Mouse (Mus musculus) ovary, postnatal 14 days (tissue): ENCODE data around the gene Tec.

Experiments used
- DNase-seq: peaks from one replicate; pipeline ENCODE4 v3.0.0; 2022; ENCODE audit warnings: low spot score

The Tec gene

DNA sequence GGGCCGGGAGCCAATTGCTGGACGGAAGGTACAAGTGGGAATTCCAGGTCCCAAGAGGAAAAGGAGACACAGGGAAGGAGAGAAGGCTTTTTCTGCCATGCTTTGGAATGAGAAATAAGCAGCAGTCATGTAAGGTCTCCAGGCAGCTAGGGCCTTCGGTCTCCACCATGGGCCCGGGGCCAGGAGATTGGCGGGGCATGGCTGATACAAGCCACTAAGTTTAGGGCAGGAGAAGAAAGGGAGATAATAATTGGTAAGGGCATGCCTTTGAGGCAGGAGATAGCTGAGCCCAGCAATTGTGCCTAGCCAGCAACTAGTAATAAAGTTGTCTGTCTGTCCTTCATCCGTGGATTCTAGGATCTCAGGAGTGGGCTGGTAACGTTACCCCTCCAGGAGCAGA, 85.2 kb downstream of the Tec start:
- DNase-seq: no peak

DNA sequence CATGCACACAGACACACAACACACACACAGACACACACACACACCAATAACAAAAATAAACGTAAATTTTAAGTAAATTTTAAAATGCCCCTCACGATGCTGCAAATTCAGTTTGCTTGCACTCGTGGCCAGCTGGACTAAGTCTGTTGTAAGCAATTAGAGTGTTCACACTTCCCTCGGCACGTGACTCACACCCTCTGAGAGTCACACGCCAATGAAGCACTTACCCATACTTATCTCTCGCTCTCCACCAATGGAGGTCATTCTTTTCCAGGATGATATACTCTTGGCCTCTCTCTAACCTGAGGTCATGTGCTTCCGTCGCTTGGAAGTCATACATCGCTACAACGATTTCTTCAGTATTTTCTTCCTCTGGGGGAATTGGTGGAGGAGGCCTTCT, 86.5 kb downstream of the Tec start:
- no peak for DNase-seq

GRCm38 (mm10) chr5:72776595-72776994, 91.7 kb downstream of the Tec start:
- DNase-seq: no peak

DNA sequence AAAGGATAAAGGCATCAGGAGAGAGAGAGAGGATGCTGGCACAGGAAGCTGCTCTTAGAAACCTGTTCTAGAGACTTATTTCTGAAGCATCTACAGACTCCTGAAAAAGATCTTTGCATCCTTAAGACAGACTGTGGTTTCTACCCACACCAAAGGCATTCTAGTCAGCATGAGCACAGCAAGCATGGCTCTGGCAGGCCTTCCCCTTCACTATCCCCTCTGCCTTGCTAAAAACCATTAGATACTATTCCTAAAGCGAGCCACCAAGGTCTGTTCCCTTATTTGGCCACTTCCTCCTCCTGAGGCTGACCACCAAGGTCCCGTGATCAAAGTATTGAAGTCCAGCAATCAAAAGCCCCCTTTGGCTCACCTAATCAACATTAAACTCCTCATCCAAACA, 92.2 kb downstream of the Tec start:
- DNase-seq: no peak

DNA sequence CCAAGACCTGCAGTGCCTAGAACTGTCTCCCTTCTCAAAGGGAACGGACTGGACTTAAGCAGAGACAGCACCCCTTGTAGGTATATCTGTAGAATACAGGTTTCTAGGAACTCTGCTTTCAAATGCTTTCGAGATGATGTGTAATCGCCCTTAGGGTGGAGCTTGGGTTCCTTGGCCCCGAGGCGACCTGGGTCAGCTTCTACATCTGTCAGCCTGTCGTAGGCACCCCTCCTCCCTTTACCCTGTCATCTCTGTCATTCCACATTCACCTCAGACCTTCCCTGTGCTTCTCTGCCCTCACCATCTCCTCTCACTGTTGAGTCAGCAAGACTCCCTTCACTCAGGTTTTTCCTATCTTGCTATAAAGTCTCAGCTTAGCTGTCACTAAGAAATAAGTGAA, 98.4 kb downstream of the Tec start:
- DNase-seq: no peak

GRCm38 (mm10) chr5:72763546-72763945, 104.7 kb downstream of the Tec start:
- DNase-seq: no peak

DNA sequence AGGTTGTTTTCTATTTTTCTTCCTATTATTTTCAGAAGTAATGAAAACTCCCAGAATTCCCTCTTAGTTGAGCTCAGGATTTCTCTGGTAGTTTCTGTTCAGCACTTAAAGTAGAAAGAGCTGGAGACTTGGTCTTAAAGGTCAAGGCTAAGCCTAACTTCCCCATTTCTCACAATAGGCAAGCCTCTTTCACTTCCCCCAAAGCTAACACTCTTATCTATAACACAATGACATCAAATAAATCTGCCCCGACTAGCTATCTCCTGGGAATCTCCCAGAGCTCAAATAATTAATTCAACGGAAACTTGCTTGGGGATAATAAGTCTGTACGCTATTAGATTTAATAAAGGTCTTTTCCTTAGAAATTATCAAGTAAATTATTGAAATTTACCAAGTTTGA, 105.3 kb downstream of the Tec start:
- DNase-seq: no peak

- DNase-seq: no peak
Observed at GRCm38 (mm10) chr5:72761758-72762157, 106.5 kb downstream of the Tec start.

DNA sequence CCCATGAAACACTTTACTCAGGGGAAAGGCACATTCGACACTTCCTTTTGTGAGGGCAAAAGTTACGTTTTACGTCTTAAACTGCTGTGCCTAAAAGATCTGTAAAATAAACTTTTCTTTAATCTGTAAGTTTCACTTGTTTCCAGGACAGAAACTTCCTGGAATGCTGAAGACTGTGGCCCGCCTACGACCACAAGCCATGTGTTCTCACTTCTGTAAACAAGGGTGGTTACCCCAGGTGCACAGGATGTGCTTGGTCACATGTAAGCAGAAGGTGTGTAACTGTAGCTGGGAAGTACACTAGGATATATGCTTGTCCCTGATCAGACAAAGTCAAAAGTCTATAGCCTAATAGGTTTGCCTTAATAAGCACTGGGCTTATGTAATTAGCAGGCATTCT, 107.0 kb downstream of the Tec start:
- DNase-seq: no peak

GRCm38 (mm10) chr5:72758925-72759924, 109.1 kb downstream of the Tec start:
- no peak for DNase-seq

DNA sequence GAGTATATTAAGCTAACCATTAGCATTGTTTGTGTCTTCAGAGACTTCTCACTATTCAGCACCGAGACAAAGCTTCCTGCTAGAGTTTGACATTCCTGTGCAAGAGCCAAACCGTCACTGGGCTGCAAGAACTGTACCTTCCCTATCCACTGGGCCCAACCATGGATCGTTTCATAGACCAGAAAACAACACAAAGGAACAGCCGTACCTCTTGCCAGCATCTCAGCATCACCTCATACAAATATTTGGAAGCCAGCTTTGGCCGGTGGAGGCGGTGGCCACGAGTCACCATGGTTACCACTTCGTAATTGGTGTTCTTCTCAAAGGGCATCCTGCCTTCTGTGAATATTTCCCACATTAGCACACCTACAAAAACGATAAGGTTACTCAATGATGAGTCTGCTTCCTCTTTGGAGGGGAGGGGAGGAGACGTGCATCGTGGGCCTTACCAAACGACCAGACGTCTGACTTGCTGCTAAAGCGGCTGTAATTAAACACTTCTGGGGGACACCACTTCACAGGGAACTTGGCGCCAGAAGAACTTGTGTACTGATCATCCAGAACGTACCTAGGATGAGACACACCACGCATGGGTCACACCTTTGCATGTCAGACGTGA, 111.0 kb downstream of the Tec start:
- DNase-seq: no peak

DNA sequence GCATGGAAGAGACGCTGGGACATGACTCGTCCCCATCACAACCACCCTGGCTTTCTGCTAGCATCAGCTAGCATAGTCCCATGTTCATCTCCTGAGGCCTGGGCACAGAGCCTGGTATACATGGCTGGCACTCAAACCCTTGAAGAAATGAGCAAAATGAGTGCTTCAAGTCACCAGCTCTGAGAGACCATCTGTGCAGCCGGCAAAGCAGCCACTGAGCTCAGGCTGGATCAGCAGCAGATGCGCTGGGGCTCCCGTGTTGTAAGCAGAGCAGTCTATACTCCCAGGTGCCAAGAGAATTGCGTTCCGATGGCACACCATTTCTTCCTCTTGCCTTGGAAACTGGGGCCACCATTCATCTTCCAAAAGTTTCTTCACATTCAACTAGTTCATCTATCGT, 112.3 kb downstream of the Tec start:
- no peak for DNase-seq

DNA sequence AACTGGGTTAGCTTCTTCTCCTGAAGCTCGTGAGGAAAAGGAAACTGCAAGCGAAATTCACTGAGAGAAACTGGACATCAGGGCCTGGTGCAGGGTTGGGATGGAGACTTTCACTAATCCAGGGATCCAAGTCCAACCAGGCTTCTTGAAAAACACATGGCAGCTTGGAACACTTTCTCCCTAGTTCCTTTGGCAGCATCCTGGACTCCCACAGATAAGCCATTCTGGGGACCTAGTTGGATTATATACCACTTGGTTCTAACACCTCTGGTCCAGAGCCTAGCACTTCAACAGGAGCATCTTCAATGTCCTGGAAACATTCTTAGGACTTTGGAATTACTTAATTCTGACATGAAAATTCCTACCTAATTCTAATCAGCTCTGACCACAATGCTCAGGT, 113.2 kb downstream of the Tec start:
- no peak for DNase-seq

DNA sequence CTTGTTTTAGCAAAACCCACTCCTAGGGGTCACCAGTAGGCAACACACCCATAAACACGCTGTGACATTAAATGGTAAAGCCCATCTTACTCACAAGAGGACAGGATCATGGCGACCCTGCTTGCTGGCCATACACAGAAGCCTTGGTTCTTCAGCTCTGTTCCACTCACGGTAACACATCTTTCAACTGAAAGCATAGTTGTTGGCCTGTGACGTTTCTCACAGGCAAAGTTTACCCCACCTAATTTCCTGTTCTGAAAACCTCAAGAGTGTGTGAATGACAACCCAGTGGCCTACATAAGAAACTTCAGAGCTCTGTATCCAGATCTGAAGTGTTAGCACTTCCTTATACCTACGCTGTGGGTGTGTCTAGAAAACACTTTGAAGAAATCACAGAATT, 115.7 kb downstream of the Tec start, which contains the start of gene Txk:
Gene Txk, minus strand, starts transcription at position 193 of the 400 bp plus-strand sequence.
- no peak for DNase-seq

DNA sequence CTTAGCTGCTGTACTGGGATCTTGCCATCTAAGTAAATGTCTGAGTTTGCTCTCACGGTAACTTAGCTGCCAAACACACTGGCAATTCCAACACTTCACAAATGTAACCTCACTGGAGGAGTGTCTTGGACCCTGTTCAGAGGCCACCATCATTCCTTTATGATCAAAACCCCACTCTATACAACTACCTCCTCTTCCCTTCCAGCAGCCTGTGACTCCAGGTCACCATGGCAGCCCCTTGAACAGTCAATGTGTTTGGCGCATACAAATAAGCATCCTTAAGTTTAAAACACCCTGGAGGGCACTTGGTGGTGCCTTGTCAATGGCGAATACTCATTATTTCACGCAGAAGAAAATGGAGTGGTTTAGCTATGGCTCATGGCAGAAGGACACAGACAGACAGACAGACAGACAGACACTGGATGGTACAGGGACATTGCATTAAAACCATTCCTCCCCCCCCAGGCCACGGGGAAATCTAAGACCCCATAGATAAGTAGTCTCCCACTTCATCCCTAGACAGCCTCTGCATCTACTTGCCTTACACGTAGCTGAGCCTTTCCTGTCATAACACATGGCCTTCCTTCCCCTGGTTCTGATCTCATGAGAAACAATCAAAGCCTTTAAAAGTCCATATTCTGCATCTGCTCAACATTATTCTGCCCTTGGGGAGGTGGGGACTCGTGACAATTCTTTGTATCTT, 117.1 kb downstream of the Tec start:
- DNase-seq: no peak

GRCm38 (mm10) chr5:72750226-72750625, 118.1 kb downstream of the Tec start:
- no peak for DNase-seq

- DNase-seq: no peak
Observed at GRCm38 (mm10) chr5:72748659-72749265, 119.5 kb downstream of the Tec start.

DNA sequence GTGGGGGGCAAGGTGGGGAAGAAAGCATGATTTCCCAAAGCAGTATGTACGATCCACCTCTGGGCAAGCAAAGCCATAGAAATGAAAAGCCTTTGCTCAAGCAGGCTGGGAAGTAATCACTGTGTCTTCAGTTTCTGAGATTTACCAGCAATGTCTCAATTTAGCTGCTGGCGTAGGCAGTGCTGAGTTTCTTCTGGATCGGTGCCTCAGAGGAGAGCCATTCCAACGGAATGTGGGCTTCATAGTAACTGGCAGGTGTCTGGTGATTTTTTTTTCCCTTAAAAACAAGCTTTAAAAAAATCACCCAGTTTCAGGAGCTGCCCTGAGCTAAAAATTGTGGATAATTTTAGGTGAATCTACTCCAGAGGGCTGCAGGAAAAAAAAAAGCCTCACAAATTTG, 120.9 kb downstream of the Tec start:
- DNase-seq: no peak

DNA sequence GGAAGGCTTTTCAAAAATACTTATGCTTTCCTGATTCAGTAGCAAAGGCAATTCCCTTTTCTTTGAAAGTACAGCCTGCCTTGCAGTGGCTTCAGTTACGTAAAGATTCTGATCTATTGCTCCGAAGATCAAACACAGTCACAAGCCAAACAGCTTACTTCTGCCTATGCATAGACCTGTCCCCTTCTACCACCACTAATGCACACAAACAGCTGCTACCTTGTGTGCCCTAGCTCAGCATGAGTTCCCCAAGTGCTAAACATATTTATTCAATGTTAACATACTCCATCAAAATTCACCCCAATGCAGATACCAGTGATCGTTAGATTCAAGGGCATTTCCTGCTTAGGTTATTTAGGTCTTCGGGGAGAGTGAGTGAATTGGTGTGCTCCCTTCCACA, 121.8 kb downstream of the Tec start:
- DNase-seq: no peak

DNA sequence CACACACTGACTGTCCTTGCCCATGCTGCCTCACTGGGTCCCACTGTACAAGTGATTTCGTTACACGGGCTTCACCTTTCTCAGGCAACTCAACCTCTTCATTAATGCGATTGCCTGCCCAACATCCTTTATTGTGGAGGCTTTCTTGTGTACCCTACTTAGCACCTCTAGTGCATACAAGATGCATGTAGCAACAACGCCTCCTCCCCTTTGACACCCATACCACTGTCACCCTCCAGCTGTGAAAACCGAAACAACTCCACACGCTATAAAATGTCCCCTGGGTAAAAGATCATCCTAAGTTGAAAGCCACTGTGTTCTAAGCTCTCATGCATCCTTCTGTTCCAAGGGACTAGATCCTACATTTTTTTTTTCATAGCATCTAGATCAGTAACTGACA, 125.2 kb downstream of the Tec start:
- DNase-seq: no peak

DNA sequence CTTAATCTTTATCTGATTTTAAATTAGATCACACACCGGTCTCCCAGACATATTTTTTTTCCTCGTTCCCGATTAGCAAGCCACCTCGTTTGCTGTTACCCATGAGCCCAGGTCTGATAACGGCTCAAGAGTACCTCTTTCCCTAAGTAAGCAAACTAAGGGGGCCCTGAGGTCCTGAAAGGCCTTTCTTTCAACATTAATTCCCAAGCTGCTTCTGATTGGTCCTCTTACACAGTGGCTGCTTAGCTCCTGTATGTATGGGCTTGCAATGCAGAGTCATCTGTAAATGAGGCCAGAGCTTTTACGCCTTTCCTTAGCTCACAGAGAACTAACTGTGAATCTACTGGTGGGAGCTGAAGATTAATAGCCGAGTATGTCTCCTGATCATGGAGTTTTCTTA, 131.4 kb downstream of the Tec start:
- DNase-seq: no peak

- DNase-seq: no peak
Observed at GRCm38 (mm10) chr5:72736437-72736836, 131.8 kb downstream of the Tec start.
